In genomic region chr7:132597251-132598041, GRCm38 (mm10) we compare ENCODE assay signal across 9 mouse cellular contexts. TPM values are rescaled to one million over a fixed set of nuclear protein-coding genes. Genes with fewer than 3 reads are reported as not detected.
DNase-seq lines count a peak whose midpoint lies in the region; ATAC-seq and TF ChIP-seq lines count a peak whose summit lies in the region.
"Had no signal": no experiment of that assay in that cellular context is flagged by ENCODE, and none has a peak within 500 bp of the region (broad histone marks: within the 10 kb centered on the region; RNA-seq: fewer than 3 reads in every experiment).

No protein-coding gene starts in this region.

- ATAC-seq in forebrain, embryonic 14.5 days: no peak
- 0 out of 2 replicates have a peak, but pooled peaks have one; percentile 27 for ATAC-seq in limb, embryonic 11.5 days (ENCODE audit: insufficient number of reproducible peaks, low FRiP score, low TSS enrichment, low read depth)
- ATAC-seq in neural tube, embryonic 11.5 days (ENCODE audit: insufficient read depth, low FRiP score, low TSS enrichment): no peak

- TF ChIP-seq CTCF in heart, adult 2 months (IDR thresholded peaks at IDR 0.05): no peak
- TF ChIP-seq CTCF in MEL (IDR thresholded peaks at IDR 0.05 in 2 of 3, conservative IDR thresholded peaks at IDR 0.05 in 1 of 3; ENCODE audit: control insufficient read depth in 1 of 3, insufficient read depth in 1 of 3, low read depth in 2 of 3, low read length in 3 of 3, poor library complexity in 1 of 3, severe bottlenecking in 1 of 3): no peak

- H3K36me3 ChIP-seq in heart, adult 2 months (ENCODE audit: control insufficient read depth, insufficient read depth, low read length): no peaks in the 10 kb centered on the region
- H3K36me3 ChIP-seq in MEL (ENCODE audit: control insufficient read depth in 1 of 2, insufficient read depth in 2 of 2, low read length in 2 of 2): peaks cover 0 to 33% of the 10 kb centered on the region in 2 experiments; a peak in 2 of 4 replicates
- H3K36me3 ChIP-seq in forebrain, embryonic 14.5 days (ENCODE audit: control insufficient read depth, insufficient read depth, low read length): no peaks in the 10 kb centered on the region
- no peaks in the 10 kb centered on the region for H3K36me3 ChIP-seq in limb, embryonic 11.5 days (ENCODE audit: control insufficient read depth, insufficient read depth, low read length)
- H3K36me3 ChIP-seq in neural tube, embryonic 11.5 days (ENCODE audit: control insufficient read depth, insufficient read depth, low read length): no peaks in the 10 kb centered on the region

- H3K9me3 ChIP-seq in MEL (replicated peaks; ENCODE audit: insufficient read depth, low read length): no peaks in the 10 kb centered on the region
- no peaks in the 10 kb centered on the region for H3K9me3 ChIP-seq in forebrain, embryonic 14.5 days (replicated peaks; ENCODE audit: control insufficient read depth, low read length)
- H3K9me3 ChIP-seq in limb, embryonic 11.5 days (ENCODE audit: control insufficient read depth, low read length): no peaks in the 10 kb centered on the region
- H3K9me3 ChIP-seq in neural tube, embryonic 11.5 days (ENCODE audit: control insufficient read depth, low read length): no peaks in the 10 kb centered on the region

- H3K9ac ChIP-seq in heart, adult 2 months (ENCODE audit: low read depth, low read length): peak overlapping the region; percentile 66
- H3K9ac ChIP-seq in MEL (ENCODE audit: control insufficient read depth, low read depth, low read length, poor library complexity, severe bottlenecking): peak overlapping the region; percentile 77
- peak overlapping the region; percentile 26; the same call in 1 of the 2 replicates for H3K9ac ChIP-seq in forebrain, embryonic 14.5 days (ENCODE audit: low read length)
- H3K9ac ChIP-seq in limb, embryonic 11.5 days (ENCODE audit: low read length): peak overlapping the region; percentile 23; the same call in 1 of the 2 replicates
- H3K9ac ChIP-seq in neural tube, embryonic 11.5 days (ENCODE audit: low read length): peak overlapping the region; percentile 18

- peak overlapping the region; percentile 43 for H3K4me3 ChIP-seq in heart, adult 2 months
- peak overlapping the region; percentile 73 to 81 for H3K4me3 ChIP-seq in MEL (ENCODE audit: control insufficient read depth in 1 of 2, insufficient read depth in 1 of 2, low read depth in 2 of 2, low read length in 2 of 2)
- H3K4me3 ChIP-seq in forebrain, embryonic 14.5 days (ENCODE audit: low read depth, low read length): peak overlapping the region; percentile 33
- peak overlapping the region; percentile 43 for H3K4me3 ChIP-seq in limb, embryonic 11.5 days (ENCODE audit: low read depth, low read length)
- peak overlapping the region; percentile 39 for H3K4me3 ChIP-seq in neural tube, embryonic 11.5 days (ENCODE audit: low read depth, low read length)

- TF ChIP-seq RAD21 in MEL (IDR thresholded peaks at IDR 0.05; ENCODE audit: low read depth, low read length): no peak

- no peak for TF ChIP-seq POLR2A in heart, adult 2 months (IDR thresholded peaks at IDR 0.05; ENCODE audit: insufficient read depth, low read depth, low read length)
- peak in 1 of 2 experiments; percentile 8; a peak in 1 of 4 replicates for TF ChIP-seq POLR2A in MEL (IDR thresholded peaks at IDR 0.05; ENCODE audit: control insufficient read depth in 1 of 2, insufficient read depth in 1 of 2, low read depth in 1 of 2, low read length in 2 of 2, poor library complexity in 1 of 2)

- peak overlapping the region; percentile 66 for H3K4me2 ChIP-seq in forebrain, embryonic 14.5 days (ENCODE audit: low read length)
- peak overlapping the region; percentile 78 for H3K4me2 ChIP-seq in limb, embryonic 11.5 days (ENCODE audit: low read depth, severe bottlenecking)
- peak overlapping the region; percentile 83 for H3K4me2 ChIP-seq in neural tube, embryonic 11.5 days (ENCODE audit: low read depth)

- under 1% methylated on average over 60 of the region's 60 CpGs for WGBS in heart, adult 2 months
- WGBS in forebrain, embryonic 14.5 days: under 1% methylated on average over 52 of the region's 60 CpGs
- WGBS in limb, embryonic 11.5 days: under 1% methylated on average over 60 of the region's 60 CpGs
- WGBS in neural tube, embryonic 11.5 days: under 1% methylated on average over 55 of the region's 60 CpGs

- intact Hi-C loops in heart, adult 2 months (cut with DNase I): no loop called here

- H3K4me1 ChIP-seq in heart, adult 2 months (ENCODE audit: control insufficient read depth, insufficient read depth, low read length): no peaks in the 10 kb centered on the region; the same call in 1 of the 2 replicates
- peaks cover 25 to 36% of the 10 kb centered on the region in 2 experiments for H3K4me1 ChIP-seq in MEL (ENCODE audit: control insufficient read depth in 1 of 2, insufficient read depth in 2 of 2, low read length in 2 of 2)
- H3K4me1 ChIP-seq in forebrain, embryonic 14.5 days (ENCODE audit: control insufficient read depth, insufficient read depth, low read length): peaks cover 12% of the 10 kb centered on the region; the same call in 1 of the 2 replicates
- H3K4me1 ChIP-seq in limb, embryonic 11.5 days (ENCODE audit: control insufficient read depth, insufficient read depth, low read length): peaks cover 17% of the 10 kb centered on the region
- H3K4me1 ChIP-seq in neural tube, embryonic 11.5 days (ENCODE audit: control insufficient read depth, insufficient read depth, low read length): peaks cover 23% of the 10 kb centered on the region

- DNase-seq in heart, adult 2 months: peak in 1 of 2 experiments; percentile 33
- DNase-seq in heart, adult 8-10 months (ENCODE audit: low spot score): no peak
- peak; percentile 76 for DNase-seq in MEL (ENCODE audit: low read depth, low spot score)
- DNase-seq in forebrain, embryonic 14.5 days (ENCODE audit: low spot score): peak; percentile 57
- peak; percentile 66 for DNase-seq in limb, embryonic 11.5 days (ENCODE audit: low spot score)
- peak; percentile 56 for DNase-seq in neural tube, embryonic 11.5 days (ENCODE audit: low spot score)
- DNase-seq in cerebellum, postnatal 36 days: no peak
- no peak for DNase-seq in spleen, adult 18-20 months

- H3K79me2 ChIP-seq in heart, adult 2 months (replicated peaks; ENCODE audit: control insufficient read depth, insufficient read depth, low read length): no peaks in the 10 kb centered on the region
- H3K79me2 ChIP-seq in MEL (ENCODE audit: control insufficient read depth, insufficient read depth, low read length, poor library complexity): peaks cover 4% of the 10 kb centered on the region

- no peak for TF ChIP-seq EP300 in heart, adult 2 months (IDR thresholded peaks at IDR 0.05; ENCODE audit: insufficient read depth, low read depth, low read length)
- no peak for TF ChIP-seq EP300 in MEL (IDR thresholded peaks at IDR 0.05; ENCODE audit: low read depth in 1 of 2, low read length in 2 of 2)

- H3K27me3 ChIP-seq in heart, adult 2 months (ENCODE audit: control insufficient read depth, insufficient read depth, low read length): peaks cover 21% of the 10 kb centered on the region
- H3K27me3 ChIP-seq in MEL (ENCODE audit: control insufficient read depth in 1 of 2, insufficient read depth in 2 of 2, low read length in 2 of 2): peaks cover 0 to 2% of the 10 kb centered on the region in 2 experiments; a peak in 1 of 4 replicates
- H3K27me3 ChIP-seq in forebrain, embryonic 14.5 days (replicated peaks; ENCODE audit: control insufficient read depth, insufficient read depth, low read length): peaks cover 64% of the 10 kb centered on the region
- peaks cover 65% of the 10 kb centered on the region for H3K27me3 ChIP-seq in limb, embryonic 11.5 days (ENCODE audit: control insufficient read depth, insufficient read depth, low read length)
- H3K27me3 ChIP-seq in neural tube, embryonic 11.5 days (ENCODE audit: control insufficient read depth, insufficient read depth, low read length): peaks cover 57% of the 10 kb centered on the region

- no peak overlapping the region for H3K27ac ChIP-seq in heart, adult 2 months
- H3K27ac ChIP-seq in MEL (ENCODE audit: control insufficient read depth, low read depth, low read length): peak overlapping the region; percentile 93
- H3K27ac ChIP-seq in forebrain, embryonic 14.5 days (ENCODE audit: low read depth, low read length): no peak overlapping the region
- no peak overlapping the region for H3K27ac ChIP-seq in limb, embryonic 11.5 days (replicated peaks; ENCODE audit: low read depth, low read length)
- H3K27ac ChIP-seq in neural tube, embryonic 11.5 days (ENCODE audit: low read depth, low read length): no peak overlapping the region

TF ChIP-seq in MEL, 35 proteins besides CTCF, POLR2A, EP300 and RAD21 (continues in another document):
- TF ChIP-seq MXI1 (IDR thresholded peaks at IDR 0.05; ENCODE audit: low read depth, low read length): peak; percentile 73

RNA-seq across cellular contexts. Expression of gene Nkx1-2, which starts 2.0 kb away (rescaled TPM):
- total RNA-seq in heart, adult 2 months (2021): not detected
- not detected in 2 replicates for polyA plus RNA-seq in heart, adult 2 months (2012; rRNA removed)
- total RNA-seq in heart, adult 8-10 months (2022): not detected
- 1.5 and 2.4 TPM in 2 replicates for total RNA-seq in MEL (2012; rRNA removed)
- 1 to 10 TPM in 1 of 2 experiments, not detected in 1; 2.8 TPM for polyA plus RNA-seq in MEL (2012; ENCODE audit: insufficient read depth in 1 of 2, insufficient read length in 2 of 2, low read depth in 1 of 2, low replicate concordance in 2 of 2, missing spikeins in 1 of 2)
- not detected in 2 replicates for polyA plus RNA-seq in forebrain, embryonic 14.5 days (2014; fragmentation: Nextera tagmentation; extraction: Ambion mirVana)
- polyA plus RNA-seq in limb, embryonic 11.5 days (2014; fragmentation: Nextera tagmentation; extraction: Ambion mirVana): 0.04 and 0.09 TPM in 2 replicates
- 1.3 and 1.4 TPM in 2 replicates for polyA plus RNA-seq in neural tube, embryonic 11.5 days (2014; fragmentation: Nextera tagmentation; extraction: Ambion mirVana)
- total RNA-seq: layer of hippocampus, postnatal 10 days had no signal

RNA-seq across cellular contexts. Expression of gene Lhpp, which starts 13.0 kb away (rescaled TPM):
- 10 to 100 TPM; 13.8 to 13.9 TPM for total RNA-seq in heart, adult 2 months (2021)
- polyA plus RNA-seq in heart, adult 2 months (2012; rRNA removed): 22.0 and 26.6 TPM in 2 replicates
- 10 to 100 TPM; 14.4 to 18.0 (median 16.6) TPM for total RNA-seq in heart, adult 8-10 months (2022)
- 30.3 and 31.0 TPM in 2 replicates for total RNA-seq in MEL (2012; rRNA removed)
- polyA plus RNA-seq in MEL (2012; ENCODE audit: insufficient read depth in 1 of 2, insufficient read length in 2 of 2, low read depth in 1 of 2, low replicate concordance in 2 of 2, missing spikeins in 1 of 2): 10 to 100 TPM in 1 of 2 experiments, not detected in 1; 39.3 TPM
- 26.7 and 29.6 TPM in 2 replicates for polyA plus RNA-seq in forebrain, embryonic 14.5 days (2014; fragmentation: Nextera tagmentation; extraction: Ambion mirVana)
- 20.6 and 22.4 TPM in 2 replicates for polyA plus RNA-seq in limb, embryonic 11.5 days (2014; fragmentation: Nextera tagmentation; extraction: Ambion mirVana)
- polyA plus RNA-seq in neural tube, embryonic 11.5 days (2014; fragmentation: Nextera tagmentation; extraction: Ambion mirVana): 24.7 and 26.4 TPM in 2 replicates

RNA-seq across cellular contexts. Expression of gene Oat, which starts 21.2 kb away (rescaled TPM):
- total RNA-seq in heart, adult 2 months (2021): 100 to 1,000 TPM; 161 to 197 TPM
- 170 and 253 TPM in 2 replicates for polyA plus RNA-seq in heart, adult 2 months (2012; rRNA removed)
- total RNA-seq in heart, adult 8-10 months (2022): 100 to 1,000 TPM; 179 to 196 (median 187) TPM
- 226 and 236 TPM in 2 replicates for total RNA-seq in MEL (2012; rRNA removed)
- 100 to 1,000 TPM; 190 to 209 TPM for polyA plus RNA-seq in MEL (2012; ENCODE audit: insufficient read depth in 1 of 2, insufficient read length in 2 of 2, low read depth in 1 of 2, low replicate concordance in 2 of 2, missing spikeins in 1 of 2)
- polyA plus RNA-seq in forebrain, embryonic 14.5 days (2014; fragmentation: Nextera tagmentation; extraction: Ambion mirVana): 130 and 138 TPM in 2 replicates
- 136 and 139 TPM in 2 replicates for polyA plus RNA-seq in limb, embryonic 11.5 days (2014; fragmentation: Nextera tagmentation; extraction: Ambion mirVana)
- 137 and 145 TPM in 2 replicates for polyA plus RNA-seq in neural tube, embryonic 11.5 days (2014; fragmentation: Nextera tagmentation; extraction: Ambion mirVana)

Comparison
In these comparisons a context has a peak if more than half of its experiments do, and no peak if none do; other contexts are left out.
1. DNase-seq: peak in MEL (single experiment), forebrain, embryonic 14.5 days (single experiment), limb, embryonic 11.5 days (single experiment) and neural tube, embryonic 11.5 days (single experiment); none in heart, adult 8-10 months (single experiment), cerebellum, postnatal 36 days (0 of 2) and spleen, adult 18-20 months (0 of 2).
2. H3K9ac ChIP-seq: peak in every context shown above with its lines; median percentile 77 in MEL; 66 in heart, adult 2 months; 26 in forebrain, embryonic 14.5 days; 23 in limb, embryonic 11.5 days; 18 in neural tube, embryonic 11.5 days.
3. Peak in every context shown above with its lines, with median percentiles within 50 percentile points of each other: H3K4me3 ChIP-seq and H3K4me2 ChIP-seq.